Mouse (Mus musculus): ENCODE data around the gene Chaf1a. TPM values are rescaled to one million over a fixed set of nuclear protein-coding genes. Genes with fewer than 3 reads are reported as not detected.
"Not testable (repeated sequence)": the region's sequence is repeated elsewhere in the genome, so short reads cannot be mapped to it uniquely, and the experiment has no call there.

The Chaf1a gene
- total RNA-seq, 2 experiments from 2014 or later: 1.7 to 1.9 TPM

- DNase-seq (ENCODE audit: low spot score in 2 of 2); intact Hi-C loops (cut with DNase I): not testable (repeated sequence)
These were observed 66.2 kb downstream of the Chaf1a start for GRCm38 (mm10) chr17:56106436-56106835.

- intact Hi-C loops (cut with DNase I): no loop called here
These were observed 66.7 kb downstream of the Chaf1a start for GRCm38 (mm10) chr17:56106981-56107380.

GRCm38 (mm10) chr17:56107736-56108135 is 67.5 kb downstream of the Chaf1a start:
- no peak for DNase-seq (ENCODE audit: low spot score in 2 of 2)
- intact Hi-C loops (cut with DNase I): no loop called here

More at GRCm38 (mm10) chr17:56106981-56107380, 66.7 kb downstream of the Chaf1a start:
- no peak for DNase-seq (ENCODE audit: low spot score in 2 of 2)

- intact Hi-C loops (cut with DNase I): no loop called here
- DNase-seq (ENCODE audit: low spot score in 2 of 2): peak; percentile 60 to 71
These were observed 68.2 kb downstream of the Chaf1a start for GRCm38 (mm10) chr17:56108334-56109044.

GRCm38 (mm10) chr17:56109219-56110051 is 69.2 kb downstream of the Chaf1a start, which contains the start of gene Plin4:
Gene Plin4, minus strand, starts transcription at chr17:56109803.
- intact Hi-C loops (cut with DNase I): no loop called here
- DNase-seq (ENCODE audit: low spot score in 2 of 2): no peak

- intact Hi-C loops (cut with DNase I): no loop called here
These were observed 70.3 kb downstream of the Chaf1a start for GRCm38 (mm10) chr17:56110571-56110970.

GRCm38 (mm10) chr17:56111021-56111420 is 70.8 kb downstream of the Chaf1a start:
- intact Hi-C loops (cut with DNase I): no loop called here
- no peak for DNase-seq (ENCODE audit: low spot score in 2 of 2)

More at GRCm38 (mm10) chr17:56110571-56110970, 70.3 kb downstream of the Chaf1a start:
- no peak for DNase-seq (ENCODE audit: low spot score in 2 of 2)

- DNase-seq (ENCODE audit: low spot score in 2 of 2): peak; percentile 55 to 64
- intact Hi-C loops (cut with DNase I): no loop called here
These were observed 71.6 kb downstream of the Chaf1a start for GRCm38 (mm10) chr17:56111864-56112263.

- intact Hi-C loops (cut with DNase I): no loop called here
- DNase-seq (ENCODE audit: low spot score in 2 of 2): no peak
These were observed 72.5 kb downstream of the Chaf1a start for GRCm38 (mm10) chr17:56112743-56113142.

- no peak for DNase-seq (ENCODE audit: low spot score in 2 of 2)
- intact Hi-C loops (cut with DNase I): no loop called here
These were observed 76.0 kb downstream of the Chaf1a start for GRCm38 (mm10) chr17:56116193-56116592.

- intact Hi-C loops (cut with DNase I): no loop called here
- DNase-seq (ENCODE audit: low spot score in 2 of 2): peak in 1 of 2 experiments; percentile 56
These were observed 77.0 kb downstream of the Chaf1a start, which contains the start of gene Plin5 for GRCm38 (mm10) chr17:56117251-56117710. Gene Plin5, minus strand, starts transcription at chr17:56117596.

GRCm38 (mm10) chr17:56119431-56119830 is 79.2 kb downstream of the Chaf1a start:
- intact Hi-C loops (cut with DNase I): no loop called here
- DNase-seq (ENCODE audit: low spot score in 2 of 2): no peak

GRCm38 (mm10) chr17:56119981-56120880 is 80.0 kb downstream of the Chaf1a start:
- intact Hi-C loops (cut with DNase I): no loop called here
- no peak for DNase-seq (ENCODE audit: low spot score in 2 of 2)

- intact Hi-C loops (cut with DNase I): no loop called here
These were observed 81.6 kb downstream of the Chaf1a start, which contains the start of gene Lrg1 for GRCm38 (mm10) chr17:56121826-56122225. Gene Lrg1, minus strand, starts transcription at chr17:56122001.

More at GRCm38 (mm10) chr17:56121826-56122225, 81.6 kb downstream of the Chaf1a start, which contains the start of gene Lrg1:
- DNase-seq (ENCODE audit: low spot score in 2 of 2): no peak

Other genes starting within 250 kb of the Chaf1a start
- gene Zfp119a, start 161.5 kb upstream of the Chaf1a start, total RNA-seq (2021): 1 to 10 TPM; 7.1 TPM
- 1 to 10 TPM; 7.6 to 7.7 TPM for gene Zfp959, start 148.3 kb upstream of the Chaf1a start, total RNA-seq (2021)
- gene Zfp119b, start 90.9 kb upstream of the Chaf1a start, total RNA-seq (2021): 1 to 10 TPM; 3.5 to 4.0 TPM
- 1 to 10 TPM; 2.1 to 2.5 TPM for gene Ebi3, start 87.8 kb upstream of the Chaf1a start, total RNA-seq (2021)
- gene Yju2, start 81.3 kb upstream of the Chaf1a start, total RNA-seq (2021): 10 to 100 TPM; 15.0 to 15.3 TPM
- 10 to 100 TPM; 30.9 to 34.4 TPM for gene Shd, start 70.0 kb upstream of the Chaf1a start, total RNA-seq (2021)
- 10 to 100 TPM; 70.5 to 78.8 TPM for gene Fsd1, start 53.9 kb upstream of the Chaf1a start, total RNA-seq (2021)
- 1 to 10 TPM; 1.9 to 3.0 TPM for gene Stap2, start 34.9 kb upstream of the Chaf1a start, total RNA-seq (2021)
- 100 to 1,000 TPM in 1 of 2 experiments, 10 to 100 TPM in 1; 97.4 to 104 TPM for gene Mpnd, start 34.7 kb upstream of the Chaf1a start, total RNA-seq (2021)
- gene Sh3gl1, start 3.8 kb upstream of the Chaf1a start, total RNA-seq (2021): 10 to 100 TPM; 44.5 to 47.8 TPM
- 10 to 100 TPM; 77.0 to 77.7 TPM for gene Ubxn6, start 34.6 kb downstream of the Chaf1a start, total RNA-seq (2021)
- 100 to 1,000 TPM in 1 of 2 experiments, 10 to 100 TPM in 1; 90.8 to 109 TPM for gene Hdgfl2, start 39.2 kb downstream of the Chaf1a start, total RNA-seq (2021)
- 1 to 10 TPM; 1.4 to 1.6 TPM for gene Plin4, start 69.4 kb downstream of the Chaf1a start, total RNA-seq (2021)
- gene Plin5, start 77.2 kb downstream of the Chaf1a start, total RNA-seq (2021): under 1 TPM; 0.64 to 0.87 TPM
- 1 to 10 TPM; 3.1 to 3.5 TPM for gene Lrg1, start 81.6 kb downstream of the Chaf1a start, total RNA-seq (2021)
- 100 to 1,000 TPM; 131 TPM for gene Sema6b, start 99.9 kb downstream of the Chaf1a start, total RNA-seq (2021)
- gene Tnfaip8l1, start 122.0 kb downstream of the Chaf1a start, total RNA-seq (2021): 1 to 10 TPM; 7.8 to 8.9 TPM
- gene Mydgf, start 143.5 kb downstream of the Chaf1a start, total RNA-seq (2021): 10 to 100 TPM; 40.5 to 42.1 TPM
- 10 to 100 TPM; 68.3 to 71.4 TPM for gene Dpp9, start 178.5 kb downstream of the Chaf1a start, total RNA-seq (2021)
- 10 to 100 TPM; 33.5 to 34.1 TPM for gene Fem1a, start 216.4 kb downstream of the Chaf1a start, total RNA-seq (2021)
- 1 to 10 TPM; 5.2 to 5.4 TPM for gene Ticam1, start 236.3 kb downstream of the Chaf1a start, total RNA-seq (2021)

Data from left cerebral cortex, postnatal 25 days (tissue).